Mouse (Mus musculus): ENCODE measurements around the gene Il5. TPM values are rescaled to one million over a fixed set of nuclear protein-coding genes. Genes with fewer than 3 reads are reported as not detected.

Il5 gene
- polyA plus RNA-seq, 1 experiment from 2014 or later = not detected

- 48% methylated on average over 6 of the region's 6 CpGs for WGBS (ENCODE audit: insufficient replicate concordance)
- Histone ChIP-seq H3K27me3 (ENCODE audit: insufficient read depth, low read length) (no peaks in the 10 kb centered on the region), H3K36me3 (replicated peaks; ENCODE audit: insufficient read depth, low read length) (no peaks in the 10 kb centered on the region), H3K4me3 (ENCODE audit: low read depth, low read length) (no peak overlapping the region), H3K9ac (replicated peaks) (no peak overlapping the region), H3K27ac (ENCODE audit: low read depth) (no peak overlapping the region), H3K9me3 (ENCODE audit: low read length) (no peaks in the 10 kb centered on the region), H3K4me1 (ENCODE audit: insufficient read depth) (peaks cover 28% of the 10 kb centered on the region), H3K4me2 (ENCODE audit: low read depth, low read length) (no peak overlapping the region)
- ATAC-seq = no peak
- no peak for DNase-seq
- TF ChIP-seq EP300 (IDR thresholded peaks at IDR 0.05; ENCODE audit: low read depth) (no peak), CTCF (IDR thresholded peaks at IDR 0.05; ENCODE audit: low read depth) (peak; percentile 63)
These were observed 38.3 kb downstream of the Il5 start for GRCm38 (mm10) chr11:53758791-53759351.

DNA sequence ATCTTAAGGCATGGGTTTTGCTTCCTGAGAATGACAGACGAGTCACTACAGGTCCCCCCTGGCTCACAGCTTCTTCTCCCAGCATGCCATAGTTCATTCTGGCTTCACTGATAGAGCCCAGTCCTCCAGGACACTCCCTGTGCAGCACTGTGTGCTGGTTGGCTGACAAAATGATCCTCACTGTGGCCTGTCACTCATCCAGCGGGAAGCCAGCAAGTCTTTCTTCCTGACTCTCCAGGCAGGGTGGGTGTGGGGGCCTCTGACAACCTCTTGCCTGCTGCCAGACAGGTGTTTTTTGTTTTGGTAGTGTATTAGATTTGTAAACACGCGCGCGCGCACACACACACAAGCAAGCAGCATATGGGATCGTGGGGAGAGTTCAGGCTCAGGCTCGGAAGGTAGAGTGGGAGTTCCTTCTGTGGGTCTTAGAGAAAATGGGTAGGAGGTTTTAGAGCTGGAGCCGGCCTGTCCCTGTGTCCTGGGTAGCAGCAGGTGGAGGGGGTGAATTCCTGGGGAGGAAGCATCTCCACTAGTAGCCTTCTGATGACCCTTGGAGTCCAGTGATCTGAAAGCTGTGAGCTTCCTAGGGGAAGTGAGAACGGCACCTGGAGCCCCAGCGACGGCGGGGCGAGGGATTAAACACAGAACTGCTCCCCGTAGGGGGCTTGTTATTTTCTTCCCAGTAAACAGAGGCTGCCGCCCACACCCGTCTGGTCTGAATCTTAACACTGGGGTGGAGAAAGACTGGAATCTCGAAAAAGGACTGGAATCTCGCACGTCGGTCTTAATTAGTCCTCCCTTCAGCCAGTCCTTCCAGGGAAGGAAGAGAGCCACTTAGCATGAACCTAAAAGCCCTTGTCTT, 39.2 kb downstream of the Il5 start:
- Histone ChIP-seq H3K4me3 (ENCODE audit: low read depth, low read length) (no peak overlapping the region), H3K27me3 (ENCODE audit: insufficient read depth, low read length) (no peaks in the 10 kb centered on the region), H3K27ac (ENCODE audit: low read depth) (no peak overlapping the region), H3K4me1 (ENCODE audit: insufficient read depth) (peaks cover 37% of the 10 kb centered on the region), H3K9ac (replicated peaks) (no peak overlapping the region), H3K4me2 (ENCODE audit: low read depth, low read length) (no peak overlapping the region), H3K36me3 (replicated peaks; ENCODE audit: insufficient read depth, low read length) (no peaks in the 10 kb centered on the region), H3K9me3 (ENCODE audit: low read length) (no peaks in the 10 kb centered on the region)
- ATAC-seq (no peak), DNase-seq (no peak)
- WGBS (ENCODE audit: insufficient replicate concordance) = 66% methylated on average over 22 of the region's 22 CpGs
- no peak for TF ChIP-seq EP300 (IDR thresholded peaks at IDR 0.05; ENCODE audit: low read depth)
- TF ChIP-seq CTCF (IDR thresholded peaks at IDR 0.05; ENCODE audit: low read depth) = no peak

DNA sequence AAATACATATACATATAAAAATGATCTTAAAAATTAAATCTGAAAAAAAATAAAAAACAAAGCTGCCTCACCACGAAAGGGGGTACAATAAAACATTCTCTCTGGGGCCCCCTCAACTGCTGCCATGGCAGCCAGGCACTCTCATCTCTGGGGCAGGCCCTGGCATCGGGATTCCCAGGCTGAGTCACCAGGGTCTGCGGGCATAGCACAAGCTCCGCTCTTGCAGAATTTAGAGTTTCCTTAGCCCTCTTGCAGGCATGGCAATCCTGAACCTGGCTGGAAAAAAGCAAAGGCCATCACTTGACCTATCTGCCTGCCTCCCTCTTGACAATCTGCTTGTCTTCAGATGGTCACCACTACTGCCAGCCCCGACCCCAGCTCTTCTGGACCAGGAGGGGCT, 40.7 kb downstream of the Il5 start:
- Histone ChIP-seq H3K4me3 (ENCODE audit: low read depth, low read length) (no peak overlapping the region), H3K4me1 (ENCODE audit: insufficient read depth) (peaks cover 38% of the 10 kb centered on the region), H3K9ac (replicated peaks) (no peak overlapping the region), H3K4me2 (ENCODE audit: low read depth, low read length) (no peak overlapping the region), H3K36me3 (replicated peaks; ENCODE audit: insufficient read depth, low read length) (no peaks in the 10 kb centered on the region), H3K9me3 (ENCODE audit: low read length) (no peaks in the 10 kb centered on the region), H3K27ac (ENCODE audit: low read depth) (no peak overlapping the region), H3K27me3 (ENCODE audit: insufficient read depth, low read length) (no peaks in the 10 kb centered on the region)
- DNase-seq (no peak), ATAC-seq (no peak)
- WGBS (ENCODE audit: insufficient replicate concordance) = 72% methylated on average over 5 of the region's 5 CpGs
- TF ChIP-seq CTCF (IDR thresholded peaks at IDR 0.05; ENCODE audit: low read depth) (no peak), EP300 (IDR thresholded peaks at IDR 0.05; ENCODE audit: low read depth) (no peak)

GRCm38 (mm10) chr11:53761822-53762221, 41.2 kb downstream of the Il5 start:
- Histone ChIP-seq H3K4me2 (ENCODE audit: low read depth, low read length) (peak overlapping the region; percentile 87; the same call in 1 of the 2 replicates), H3K36me3 (replicated peaks; ENCODE audit: insufficient read depth, low read length) (no peaks in the 10 kb centered on the region), H3K27me3 (ENCODE audit: insufficient read depth, low read length) (no peaks in the 10 kb centered on the region), H3K9me3 (ENCODE audit: low read length) (no peaks in the 10 kb centered on the region), H3K27ac (ENCODE audit: low read depth) (peak overlapping the region; percentile 97), H3K9ac (replicated peaks) (no peak overlapping the region), H3K4me3 (ENCODE audit: low read depth, low read length) (no peak overlapping the region), H3K4me1 (ENCODE audit: insufficient read depth) (peaks cover 38% of the 10 kb centered on the region)
- 53% methylated on average over 2 of the region's 2 CpGs for WGBS (ENCODE audit: insufficient replicate concordance)
- no peak for TF ChIP-seq CTCF (IDR thresholded peaks at IDR 0.05; ENCODE audit: low read depth)
- TF ChIP-seq EP300 (IDR thresholded peaks at IDR 0.05; ENCODE audit: low read depth) = no peak
- ATAC-seq (no peak), DNase-seq (peak; percentile 69)

DNA sequence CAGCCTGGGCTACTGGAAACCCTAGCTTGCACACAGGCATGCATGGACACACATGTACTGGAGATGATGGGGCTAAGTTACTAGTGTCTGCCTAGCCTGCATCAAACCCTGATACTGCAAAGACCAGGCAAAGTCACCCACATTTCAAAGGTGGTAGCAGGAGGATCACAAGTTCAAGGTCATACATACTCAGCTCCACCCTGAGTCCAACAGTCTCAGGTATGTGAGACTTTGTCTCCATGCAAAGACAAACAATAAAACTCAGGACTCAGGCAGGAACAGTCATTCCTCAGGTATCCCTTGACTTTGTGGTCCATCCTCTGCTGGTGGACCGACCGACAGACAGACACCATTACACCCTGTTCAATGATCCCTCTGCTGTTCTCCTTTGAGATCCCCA, 41.8 kb downstream of the Il5 start:
- Histone ChIP-seq H3K4me2 (ENCODE audit: low read depth, low read length) (peak overlapping the region; percentile 87), H3K9ac (replicated peaks) (peak overlapping the region; percentile 72), H3K27me3 (ENCODE audit: insufficient read depth, low read length) (no peaks in the 10 kb centered on the region), H3K4me1 (ENCODE audit: insufficient read depth) (peaks cover 38% of the 10 kb centered on the region), H3K9me3 (ENCODE audit: low read length) (no peaks in the 10 kb centered on the region), H3K36me3 (replicated peaks; ENCODE audit: insufficient read depth, low read length) (no peaks in the 10 kb centered on the region), H3K27ac (ENCODE audit: low read depth) (peak overlapping the region; percentile 97), H3K4me3 (ENCODE audit: low read depth, low read length) (peak overlapping the region; percentile 50)
- TF ChIP-seq EP300 (IDR thresholded peaks at IDR 0.05; ENCODE audit: low read depth) (no peak), CTCF (IDR thresholded peaks at IDR 0.05; ENCODE audit: low read depth) (no peak)
- ATAC-seq (no peak), DNase-seq (no peak)
- 43% methylated on average over 2 of the region's 2 CpGs for WGBS (ENCODE audit: insufficient replicate concordance)

DNA sequence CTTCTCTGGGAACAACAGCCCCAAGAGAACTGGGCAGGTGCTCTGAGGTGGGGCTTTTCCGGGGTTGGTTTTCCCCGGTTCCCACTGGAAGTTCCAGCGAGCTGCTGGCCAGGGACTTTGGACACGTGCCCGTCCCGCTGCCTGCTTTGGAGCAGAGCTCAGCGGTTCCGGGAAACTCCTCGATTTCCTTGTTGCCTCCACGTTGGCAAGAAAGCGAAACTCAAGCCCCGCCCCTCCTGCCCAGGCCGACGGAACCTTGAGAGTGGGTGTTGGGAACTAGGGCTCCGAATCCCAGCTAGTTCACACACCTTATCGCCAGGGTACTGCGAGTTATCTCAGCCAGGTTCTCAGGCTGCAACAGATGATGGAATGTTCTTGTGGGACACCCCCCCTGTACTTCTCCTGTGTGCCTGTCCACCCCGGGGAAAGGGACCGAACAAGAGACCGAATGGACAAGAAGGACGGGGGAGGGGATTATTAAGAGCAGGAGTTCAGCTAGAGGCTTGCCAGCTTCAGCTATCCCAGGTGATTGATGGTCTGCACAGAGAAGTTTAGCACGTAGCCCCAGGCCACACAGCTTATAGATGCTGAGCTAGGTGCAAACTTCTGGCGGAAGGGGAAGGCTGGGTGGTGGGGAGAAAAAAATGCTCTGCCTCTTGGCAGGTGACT, 42.4 kb downstream of the Il5 start:
- H3K9ac ChIP-seq (replicated peaks) = peak overlapping the region; percentile 72
- WGBS (ENCODE audit: insufficient replicate concordance) = 3% methylated on average over 23 of the region's 23 CpGs

More for the DNA sequence above, 42.4 kb downstream of the Il5 start:
- Histone ChIP-seq H3K27me3 (ENCODE audit: insufficient read depth, low read length) (no peaks in the 10 kb centered on the region), H3K4me2 (ENCODE audit: low read depth, low read length) (peak overlapping the region; percentile 87), H3K4me3 (ENCODE audit: low read depth, low read length) (peak overlapping the region; percentile 50), H3K27ac (ENCODE audit: low read depth) (peak overlapping the region; percentile 97), H3K4me1 (ENCODE audit: insufficient read depth) (peaks cover 38% of the 10 kb centered on the region), H3K36me3 (replicated peaks; ENCODE audit: insufficient read depth, low read length) (no peaks in the 10 kb centered on the region), H3K9me3 (ENCODE audit: low read length) (no peaks in the 10 kb centered on the region)
- DNase-seq = peak; percentile 83
- peak; percentile 20; the same call in 1 of the 2 replicates for ATAC-seq
- TF ChIP-seq EP300 (IDR thresholded peaks at IDR 0.05; ENCODE audit: low read depth) (no peak), CTCF (IDR thresholded peaks at IDR 0.05; ENCODE audit: low read depth) (no peak)

Measured in liver, postnatal 0 days (tissue).